Mouse (Mus musculus): Measurements from ENCODE around the gene Sox8.

The Sox8 gene

GRCm38 (mm10) chr17:25579332-25580047 is 9.0 kb upstream of the Sox8 start:
- no peak for DNase-seq (ENCODE audit: low spot score)

GRCm38 (mm10) chr17:25578920-25579319 is 8.4 kb upstream of the Sox8 start, which contains the start of gene Lmf1:
Gene Lmf1, plus strand, starts transcription at chr17:25579085.
- peak; percentile 93 for DNase-seq (ENCODE audit: low spot score)

GRCm38 (mm10) chr17:25577702-25578101 is 7.2 kb upstream of the Sox8 start:
- no peak for DNase-seq (ENCODE audit: low spot score)

- no peak for DNase-seq (ENCODE audit: low spot score)
Observed at GRCm38 (mm10) chr17:25577263-25577662, 6.8 kb upstream of the Sox8 start.

GRCm38 (mm10) chr17:25576034-25576433 is 5.5 kb upstream of the Sox8 start:
- DNase-seq (ENCODE audit: low spot score), result no peak

- DNase-seq (ENCODE audit: low spot score), result no peak
Observed at GRCm38 (mm10) chr17:25575208-25575971, 4.9 kb upstream of the Sox8 start.

- no peak for DNase-seq (ENCODE audit: low spot score)
Observed at GRCm38 (mm10) chr17:25571453-25571820, 951 bp upstream of the Sox8 start.

GRCm38 (mm10) chr17:25569833-25570647 is 446 bp downstream of the Sox8 start:
- no peak for DNase-seq (ENCODE audit: low spot score)

GRCm38 (mm10) chr17:25568880-25569279 is 1.6 kb downstream of the Sox8 start:
- no peak for DNase-seq (ENCODE audit: low spot score)

GRCm38 (mm10) chr17:25568206-25568605 is 2.3 kb downstream of the Sox8 start:
- no peak for DNase-seq (ENCODE audit: low spot score)

GRCm38 (mm10) chr17:25567745-25568144 is 2.7 kb downstream of the Sox8 start:
- DNase-seq (ENCODE audit: low spot score), result peak; percentile 52

GRCm38 (mm10) chr17:25567261-25567660 is 3.2 kb downstream of the Sox8 start:
- no peak for DNase-seq (ENCODE audit: low spot score)

GRCm38 (mm10) chr17:25565860-25566600 is 4.5 kb downstream of the Sox8 start:
- DNase-seq (ENCODE audit: low spot score), result no peak

- no peak for DNase-seq (ENCODE audit: low spot score)
Observed at GRCm38 (mm10) chr17:25565244-25565643, 5.2 kb downstream of the Sox8 start.

GRCm38 (mm10) chr17:25564481-25564880 is 6.0 kb downstream of the Sox8 start:
- DNase-seq (ENCODE audit: low spot score), result no peak

- no peak for DNase-seq (ENCODE audit: low spot score)
Observed at GRCm38 (mm10) chr17:25561223-25562028, 9.1 kb downstream of the Sox8 start.

GRCm38 (mm10) chr17:25560554-25561222 is 9.8 kb downstream of the Sox8 start:
- DNase-seq (ENCODE audit: low spot score), result no peak

- no peak for DNase-seq (ENCODE audit: low spot score)
Observed at GRCm38 (mm10) chr17:25559634-25560033, 10.9 kb downstream of the Sox8 start.

GRCm38 (mm10) chr17:25556630-25557354 is 13.7 kb downstream of the Sox8 start:
- DNase-seq (ENCODE audit: low spot score), result no peak
